Mouse (Mus musculus) neural tube, embryonic 11.5 days (tissue): Measurements from ENCODE around the gene Clasrp. TPM values are rescaled to one million over a fixed set of nuclear protein-coding genes. Genes with fewer than 3 reads are reported as not detected.

Experiments used
- ATAC-seq: fragments of 200-750 bp; cut with Nextera tagmentation; 2 replicates; pipeline ENCODE4 v1.8.0; 2017; ENCODE audit warnings: moderate number of reproducible peaks, mild to moderate bottlenecking, moderate TSS enrichment, moderate library complexity; ENCODE audit not compliant: insufficient read depth, low FRiP score, low TSS enrichment
- DNase-seq: peaks from one replicate; pipeline ENCODE4 v3.0.0-alpha.2; 2015; ENCODE audit warnings: low spot score
- H3K27ac ChIP-seq: fragments of 300-500 bp; sonication (generic); 2 replicates; pipeline ENCODE4 v1.5.1; 2014; ENCODE audit warnings: low read depth, mild to moderate bottlenecking, low read length
- H3K27me3 ChIP-seq: fragments of 300-500 bp; sonication (generic); 2 replicates; pipeline ENCODE4 v1.6.1; 2014; ENCODE audit warnings: mild to moderate bottlenecking, low read length, mixed read lengths; ENCODE audit not compliant: control insufficient read depth, insufficient read depth
- H3K36me3 ChIP-seq: fragments of 300-500 bp; sonication (generic); 2 replicates; pipeline ENCODE4 v1.6.1; 2014; ENCODE audit warnings: mild to moderate bottlenecking, low read length, moderate library complexity, mixed read lengths; ENCODE audit not compliant: control insufficient read depth, insufficient read depth
- H3K4me1 ChIP-seq: fragments of 300-500 bp; sonication (generic); 2 replicates; pipeline ENCODE4 v1.6.1; 2014; ENCODE audit warnings: low read length, mixed read lengths; ENCODE audit not compliant: control insufficient read depth, insufficient read depth
- H3K4me2 ChIP-seq: fragments of 300-500 bp; sonication (generic); 2 replicates; pipeline ENCODE4 v1.6.1; 2014; ENCODE audit warnings: low read depth, mild to moderate bottlenecking, moderate library complexity
- H3K4me3 ChIP-seq: fragments of 300-500 bp; sonication (generic); 2 replicates; pipeline ENCODE4 v1.5.1; 2014; ENCODE audit warnings: low read depth, low read length
- H3K9ac ChIP-seq: fragments of 300-500 bp; sonication (generic); 2 replicates; pipeline ENCODE4 v1.6.1; 2014; ENCODE audit warnings: mild to moderate bottlenecking, low read length
- H3K9me3 ChIP-seq: fragments of 300-500 bp; sonication (generic); 2 replicates; pipeline ENCODE4 v1.6.1; 2016; ENCODE audit warnings: low read length; ENCODE audit not compliant: control insufficient read depth
- WGBS: fragments of 180-500 bp; shearing (Covaris S2); extraction: QIAGEN DNeasy Blood & Tissue Kit; methylation state at CpG from one replicate; pipeline ENCODE4 v1.1.7; 2014; 5-methylcytosine and 5-hydroxymethylcytosine counted together
- polyA plus RNA-seq: library from polyadenylated mRNA; unstranded; fragments of >200 nt; fragmentation: Nextera tagmentation; extraction: Ambion mirVana; gene quantifications from 2 replicates; pipeline ENCODE4 v1.2.1, GENCODE M21; 2014

Clasrp gene
- polyA plus RNA-seq, 1 experiment from 2014 or later: 53.5 TPM

DNA sequence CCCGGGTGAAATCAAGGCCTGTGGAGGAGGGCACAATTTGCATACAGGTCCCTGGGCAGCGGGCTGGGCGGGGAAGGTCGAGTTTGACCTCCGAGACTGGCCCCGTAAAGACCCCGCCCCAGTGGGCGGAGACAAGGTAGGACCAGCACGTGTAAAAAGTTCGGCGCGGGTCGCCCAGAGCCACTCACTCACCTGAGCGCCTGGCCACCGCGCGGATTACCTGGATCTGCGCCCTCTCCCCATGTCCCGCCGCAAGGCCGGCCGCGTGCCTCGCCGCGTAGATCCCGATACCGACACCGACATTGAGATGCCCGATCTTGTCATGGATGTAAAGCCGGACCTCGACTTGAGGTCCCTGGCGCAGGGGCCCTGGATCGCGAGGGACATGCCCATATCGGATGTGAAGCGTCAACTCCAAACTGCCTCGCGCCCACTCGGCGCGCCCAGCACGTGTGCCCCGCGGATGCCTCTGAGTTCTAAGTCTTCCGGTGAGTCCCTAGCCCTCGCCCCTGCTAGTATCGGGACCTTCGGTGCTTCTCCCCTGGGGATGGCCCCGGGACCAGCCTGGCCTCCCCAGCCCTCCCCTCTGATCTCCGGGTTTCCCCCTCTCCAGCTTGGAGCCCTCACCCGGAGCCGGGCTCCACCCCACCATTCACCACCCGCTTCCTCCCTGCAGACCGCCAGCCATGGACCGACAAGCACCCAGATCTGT is 27.0 kb downstream of the Clasrp start, which contains the start of the genes Zfp296 and Gemin7:
TSS of gene Zfp296 (plus strand) at position 147 of the 712 bp plus-strand sequence.
TSS of gene Gemin7 (minus strand) at position 455 of the 712 bp plus-strand sequence.
- Histone ChIP-seq H3K4me1 (peaks cover 5% of the 10 kb centered on the region; the same call in 1 of the 2 replicates), H3K27me3 (peaks cover 39% of the 10 kb centered on the region), H3K27ac (no peak within 1 kb of the TSS), H3K4me2 (peak within 1 kb of the TSS; percentile 48), H3K9ac (no peak within 1 kb of the TSS), H3K36me3 (peaks cover 2% of the 10 kb centered on the region; the same call in 1 of the 2 replicates), H3K4me3 (peak within 1 kb of the TSS; percentile 22), H3K9me3 (no peaks in the 10 kb centered on the region)
- peak; percentile 48 for DNase-seq
- 1% methylated on average over 56 of the region's 56 CpGs for WGBS
- no peak for ATAC-seq

DNA sequence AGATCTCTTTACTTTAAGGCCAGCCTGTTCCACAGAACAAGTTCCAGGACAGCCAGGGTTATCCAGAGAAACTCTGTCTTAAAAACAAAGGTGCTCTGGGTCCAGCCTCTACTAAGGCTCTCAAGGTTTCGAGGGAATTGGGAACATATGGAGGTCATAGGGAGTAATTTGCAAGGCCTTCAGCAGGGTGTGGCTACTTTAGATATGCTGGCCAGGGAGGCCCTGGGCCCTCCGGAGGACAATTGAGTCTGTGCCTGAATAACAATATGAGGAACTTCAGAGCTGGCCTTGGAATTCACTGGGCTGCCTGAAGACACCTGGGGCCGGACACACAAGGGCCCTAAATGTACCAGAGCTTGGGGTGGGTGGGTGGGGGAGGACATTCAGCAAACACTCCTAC is 28.7 kb downstream of the Clasrp start:
- Histone ChIP-seq H3K36me3 (no peaks in the 10 kb centered on the region), H3K9ac (no peak overlapping the region), H3K4me1 (peaks cover 7% of the 10 kb centered on the region; the same call in 1 of the 2 replicates), H3K27me3 (peaks cover 39% of the 10 kb centered on the region), H3K4me2 (no peak overlapping the region), H3K27ac (no peak overlapping the region), H3K9me3 (no peaks in the 10 kb centered on the region), H3K4me3 (no peak overlapping the region)
- ATAC-seq: no peak
- no peak for DNase-seq
- 47% methylated on average over 3 of the region's 3 CpGs for WGBS

DNA sequence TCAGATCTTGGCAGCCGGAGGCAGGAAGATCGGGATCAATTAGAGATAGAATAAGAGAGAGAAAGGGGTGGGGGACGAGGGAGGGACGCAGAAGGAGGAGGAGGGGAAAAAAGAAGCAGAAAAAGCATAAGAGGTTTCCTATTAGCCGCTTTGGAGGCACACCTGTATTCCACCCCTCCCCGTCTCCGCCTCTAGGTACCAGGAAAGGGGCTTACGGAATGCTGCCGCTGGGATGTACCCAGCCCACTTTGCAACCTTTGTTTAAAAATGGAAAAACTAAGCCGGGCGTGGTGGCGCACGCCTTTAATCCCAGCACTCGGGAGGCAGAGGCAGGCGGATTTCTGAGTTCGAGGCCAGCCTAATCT is 30.5 kb downstream of the Clasrp start:
- H3K4me2 ChIP-seq: peak overlapping the region; percentile 83
- peaks cover 32% of the 10 kb centered on the region for H3K27me3 ChIP-seq
- peak overlapping the region; percentile 71 for H3K4me3 ChIP-seq
- 22% methylated on average over 16 of the region's 16 CpGs for WGBS
- no peaks in the 10 kb centered on the region for H3K9me3 ChIP-seq
- H3K4me1 ChIP-seq: peaks cover 7% of the 10 kb centered on the region; the same call in 1 of the 2 replicates
- ATAC-seq (no peak), DNase-seq (no peak)
- peak overlapping the region; percentile 81 for H3K9ac ChIP-seq
- H3K36me3 ChIP-seq: peaks cover 2% of the 10 kb centered on the region; the same call in 1 of the 2 replicates
- H3K27ac ChIP-seq: no peak overlapping the region

DNA sequence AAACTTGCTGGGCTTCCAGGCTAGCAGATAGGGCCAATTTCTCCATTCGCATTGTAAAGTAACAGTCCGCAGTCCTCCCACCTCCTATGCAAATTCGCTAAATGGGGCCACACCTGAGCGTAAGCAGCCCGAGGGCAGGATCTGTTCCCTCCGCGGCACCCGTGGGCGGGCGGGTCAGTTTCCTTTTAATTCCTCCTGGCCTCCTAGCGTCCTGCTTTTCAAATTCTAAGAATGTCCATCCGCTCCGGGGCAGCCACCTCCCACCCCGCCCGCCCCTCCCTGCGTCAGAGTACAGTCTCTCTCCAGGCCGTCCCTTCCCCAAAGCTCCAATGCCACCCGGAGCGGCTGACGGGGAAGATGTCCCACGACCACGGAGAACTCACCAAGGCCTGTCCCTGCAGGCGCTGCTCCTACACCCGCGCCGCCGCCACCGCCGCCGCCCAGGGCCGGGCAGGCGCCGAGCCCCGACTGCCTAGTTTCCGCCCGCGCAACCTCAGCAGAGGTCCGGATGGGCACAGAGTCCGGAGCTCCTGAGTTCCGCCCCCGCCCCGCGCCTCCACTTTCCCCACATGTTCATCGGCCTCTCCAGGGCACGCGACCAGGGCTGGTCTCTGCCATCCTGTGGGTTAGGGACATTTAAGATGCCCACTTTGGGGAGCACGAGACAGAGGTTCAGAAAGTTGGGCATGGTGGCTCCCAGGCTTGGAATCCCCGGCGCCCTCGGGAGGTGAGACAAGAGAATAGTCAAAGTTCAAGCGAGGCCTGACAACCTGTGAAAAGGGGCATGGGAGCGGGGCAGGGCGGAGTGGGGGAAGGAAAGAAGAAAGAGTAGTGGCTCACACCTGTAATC is 31.1 kb downstream of the Clasrp start:
- ATAC-seq: peak; percentile 85
- Histone ChIP-seq H3K27ac (no peak overlapping the region; the same call in 1 of the 2 replicates), H3K4me2 (peak overlapping the region; percentile 83), H3K4me3 (peak overlapping the region; percentile 71), H3K36me3 (peaks cover 4% of the 10 kb centered on the region; the same call in 1 of the 2 replicates), H3K4me1 (peaks cover 7% of the 10 kb centered on the region; the same call in 1 of the 2 replicates), H3K27me3 (peaks cover 25% of the 10 kb centered on the region), H3K9ac (peak overlapping the region; percentile 81), H3K9me3 (no peaks in the 10 kb centered on the region)
- DNase-seq: peak; percentile 88
- under 1% methylated on average over 45 of the region's 53 CpGs for WGBS

DNA sequence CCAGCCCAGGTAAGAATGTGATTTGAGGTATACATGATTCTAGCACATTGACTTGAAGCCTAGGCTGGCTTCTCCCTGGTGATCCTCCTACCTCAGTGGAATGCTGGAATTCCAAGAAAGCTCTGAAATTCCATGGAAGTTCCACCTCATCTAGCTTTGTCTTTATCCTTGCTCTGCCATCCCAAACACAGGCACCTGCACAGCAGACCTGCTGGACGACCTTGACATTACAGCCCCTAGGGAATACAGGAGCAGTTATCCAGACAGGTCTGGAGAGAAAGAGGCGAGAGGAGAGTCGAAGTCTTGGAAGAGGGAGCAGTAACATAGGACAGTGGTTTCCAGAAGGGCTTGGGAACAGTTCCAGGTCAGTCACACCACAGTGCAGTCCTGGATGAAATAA is 34.6 kb downstream of the Clasrp start:
- no peak overlapping the region for H3K9ac ChIP-seq
- 86% methylated on average over 3 of the region's 3 CpGs for WGBS
- peaks cover 12% of the 10 kb centered on the region for H3K36me3 ChIP-seq

DNA sequence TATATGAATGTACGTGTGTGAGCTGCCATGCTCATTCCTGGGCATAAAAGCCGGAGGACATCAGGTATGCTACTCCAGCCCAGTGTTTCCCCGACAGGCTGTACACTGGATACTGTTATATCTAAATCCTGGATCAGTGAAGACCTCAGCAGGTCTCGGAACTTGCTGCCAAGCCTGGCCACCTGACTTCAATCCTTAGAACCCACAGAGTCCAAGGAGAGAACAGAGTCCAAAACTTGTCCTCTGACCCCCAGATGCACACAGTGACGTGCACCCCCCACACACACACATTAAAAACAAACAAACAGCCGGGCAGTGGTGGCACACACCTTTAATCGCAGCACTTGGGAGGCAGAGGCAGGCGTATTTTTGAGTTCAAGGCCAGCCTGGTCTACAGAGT is 36.9 kb downstream of the Clasrp start:
- peaks cover 6% of the 10 kb centered on the region; the same call in 1 of the 2 replicates for H3K4me1 ChIP-seq
- H3K27me3 ChIP-seq: no peaks in the 10 kb centered on the region
- no peak for DNase-seq
- H3K27ac ChIP-seq: no peak overlapping the region
- H3K9ac ChIP-seq: no peak overlapping the region
- no peak for ATAC-seq
- H3K36me3 ChIP-seq: peaks cover 17% of the 10 kb centered on the region
- H3K4me3 ChIP-seq: no peak overlapping the region
- no peak overlapping the region for H3K4me2 ChIP-seq
- H3K9me3 ChIP-seq: no peaks in the 10 kb centered on the region
- 88% methylated on average over 8 of the region's 8 CpGs for WGBS

More for the DNA sequence above, 34.6 kb downstream of the Clasrp start:
- H3K4me1 ChIP-seq: peaks cover 7% of the 10 kb centered on the region; the same call in 1 of the 2 replicates
- H3K9me3 ChIP-seq: no peaks in the 10 kb centered on the region
- DNase-seq (no peak), ATAC-seq (no peak)
- H3K4me3 ChIP-seq: no peak overlapping the region
- no peak overlapping the region for H3K27ac ChIP-seq
- no peaks in the 10 kb centered on the region for H3K27me3 ChIP-seq
- no peak overlapping the region for H3K4me2 ChIP-seq

DNA sequence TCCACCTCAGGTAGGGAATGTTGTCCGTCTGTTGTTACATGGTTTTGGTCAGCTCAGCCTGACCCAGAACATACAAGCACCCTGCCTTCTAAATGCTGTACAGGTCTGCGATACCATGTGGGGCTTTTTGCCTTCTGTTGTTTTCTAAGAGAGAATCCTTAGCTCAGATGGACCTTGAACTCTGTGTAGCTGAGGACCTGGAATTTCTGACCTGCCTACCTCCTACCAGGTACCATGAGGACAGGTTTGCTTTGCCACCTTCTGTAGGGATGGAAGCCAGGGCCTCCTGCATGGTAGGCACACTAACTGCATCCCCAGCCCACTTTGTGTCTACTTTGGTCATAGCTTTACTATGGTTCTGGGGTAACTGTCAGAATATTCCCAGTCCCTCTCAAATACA is 38.5 kb downstream of the Clasrp start:
- H3K4me2 ChIP-seq: no peak overlapping the region
- H3K36me3 ChIP-seq: peaks cover 17% of the 10 kb centered on the region
- H3K27ac ChIP-seq: no peak overlapping the region
- H3K4me3 ChIP-seq: no peak overlapping the region; the same call in 1 of the 2 replicates
- no peak overlapping the region for H3K9ac ChIP-seq
- no peaks in the 10 kb centered on the region for H3K27me3 ChIP-seq
- H3K4me1 ChIP-seq: peaks cover 5% of the 10 kb centered on the region
- 91% methylated on average over 2 of the region's 2 CpGs for WGBS
- DNase-seq (no peak), ATAC-seq (no peak)
- H3K9me3 ChIP-seq: no peaks in the 10 kb centered on the region

DNA sequence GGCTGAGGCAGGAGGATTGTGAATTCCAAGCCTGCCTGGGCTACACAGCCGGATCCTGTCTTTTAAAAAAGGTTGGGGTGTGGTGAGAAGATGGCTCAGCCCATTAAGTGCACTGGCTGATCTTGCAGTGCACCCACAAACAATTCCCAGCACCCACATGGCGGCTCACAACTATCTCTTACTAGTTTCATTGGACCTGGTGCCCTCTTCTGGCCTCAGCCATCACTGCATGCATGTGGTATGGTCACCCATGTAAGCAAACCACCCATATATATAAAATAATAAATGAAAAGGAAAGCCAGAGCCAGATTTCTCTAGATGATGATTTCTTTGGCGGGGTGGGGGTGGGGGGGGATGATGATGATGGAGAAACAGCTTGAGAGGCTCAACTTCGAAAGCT is 39.8 kb downstream of the Clasrp start:
- H3K4me1 ChIP-seq: peaks cover 16% of the 10 kb centered on the region
- no peak overlapping the region for H3K4me3 ChIP-seq
- no peaks in the 10 kb centered on the region for H3K9me3 ChIP-seq
- no peaks in the 10 kb centered on the region for H3K27me3 ChIP-seq
- WGBS: 90% methylated on average over 4 of the region's 4 CpGs
- no peak overlapping the region for H3K27ac ChIP-seq
- ATAC-seq: no peak
- H3K4me2 ChIP-seq: no peak overlapping the region
- no peak for DNase-seq
- no peak overlapping the region for H3K9ac ChIP-seq
- peaks cover 15% of the 10 kb centered on the region for H3K36me3 ChIP-seq
